Mouse (Mus musculus) liver, embryonic 13.5 days (tissue): Measurements from ENCODE around the gene Bank1. TPM values are rescaled to one million over a fixed set of nuclear protein-coding genes. Genes with fewer than 3 reads are reported as not detected.

Experiments
- ATAC-seq: fragments of 200-750 bp; cut with Nextera tagmentation; 2 replicates; pipeline ENCODE4 v1.8.0; 2017; ENCODE audit warnings: low read depth, mild to moderate bottlenecking, moderate number of reproducible peaks, moderate library complexity
- DNase-seq: peaks from one replicate; pipeline ENCODE4 v3.0.0; 2022
- H3K27ac ChIP-seq: fragments of 300-500 bp; sonication (generic); 2 replicates; pipeline ENCODE4 v1.5.1; 2015; ENCODE audit warnings: moderate library complexity, mild to moderate bottlenecking, inconsistent platforms
- H3K27me3 ChIP-seq: fragments of 300-500 bp; sonication (generic); 2 replicates; pipeline ENCODE4 v1.6.1; 2015; ENCODE audit warnings: mild to moderate bottlenecking, inconsistent platforms
- H3K36me3 ChIP-seq: fragments of 300-500 bp; sonication (generic); 2 replicates; pipeline ENCODE4 v1.6.1; 2015; ENCODE audit warnings: mild to moderate bottlenecking, inconsistent platforms
- H3K4me1 ChIP-seq: fragments of 300-500 bp; sonication (generic); replicated peaks from 2 replicates; pipeline ENCODE4 v1.6.1; 2015; ENCODE audit warnings: inconsistent platforms
- H3K4me2 ChIP-seq: fragments of 300-500 bp; sonication (generic); 2 replicates; pipeline ENCODE4 v1.6.1; 2015; ENCODE audit warnings: inconsistent platforms, mild to moderate bottlenecking, moderate library complexity
- H3K4me3 ChIP-seq: fragments of 300-500 bp; sonication (generic); replicated peaks from 2 replicates; pipeline ENCODE4 v1.5.1; 2015; ENCODE audit warnings: mild to moderate bottlenecking, inconsistent platforms
- H3K9ac ChIP-seq: fragments of 300-500 bp; sonication (generic); 2 replicates; pipeline ENCODE4 v1.6.1; 2015; ENCODE audit warnings: mild to moderate bottlenecking, inconsistent platforms
- H3K9me3 ChIP-seq: fragments of 300-500 bp; sonication (generic); replicated peaks from 2 replicates; pipeline ENCODE4 v1.6.1; 2016; ENCODE audit warnings: inconsistent platforms
- WGBS: fragments of 180-500 bp; shearing (Covaris S2); methylation state at CpG from one replicate; pipeline ENCODE4 v1.1.7; 2015; ENCODE audit not compliant: insufficient replicate concordance; 5-methylcytosine and 5-hydroxymethylcytosine counted together
- polyA plus RNA-seq: library from polyadenylated mRNA; unstranded; fragments of >200 nt; fragmentation: Nextera tagmentation; extraction: Ambion mirVana; gene quantifications from 2 replicates; pipeline ENCODE4 v1.2.1, GENCODE M21; 2015

Gene Bank1
- polyA plus RNA-seq, 1 experiment from 2014 or later = 2.2 TPM

DNA sequence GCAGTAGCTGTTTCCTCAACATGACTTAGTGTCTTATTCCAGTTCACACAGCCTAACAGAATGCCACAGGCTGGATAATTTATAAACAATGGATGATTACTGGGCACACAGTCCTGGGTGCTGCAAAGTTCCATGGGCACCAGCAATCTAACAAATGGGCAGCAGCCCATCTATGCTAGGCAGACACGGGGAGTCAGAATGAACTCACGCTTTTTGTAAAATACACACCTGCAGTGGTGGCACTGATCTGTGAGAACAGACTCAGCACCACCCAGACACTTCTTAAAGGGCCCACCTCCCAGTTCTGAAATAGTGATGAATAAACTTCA lies 159.9 kb downstream of the Bank1 start:
- H3K4me3 ChIP-seq = no peak overlapping the region
- ATAC-seq = no peak
- H3K4me1 ChIP-seq = no peaks in the 10 kb centered on the region
- no peak overlapping the region for H3K4me2 ChIP-seq
- no peaks in the 10 kb centered on the region for H3K27me3 ChIP-seq
- no peaks in the 10 kb centered on the region for H3K9me3 ChIP-seq
- DNase-seq = no peak
- H3K27ac ChIP-seq = no peak overlapping the region
- no peak overlapping the region for H3K9ac ChIP-seq
- no peaks in the 10 kb centered on the region for H3K36me3 ChIP-seq
- WGBS = 73% methylated on average over 2 of the region's 2 CpGs

DNA sequence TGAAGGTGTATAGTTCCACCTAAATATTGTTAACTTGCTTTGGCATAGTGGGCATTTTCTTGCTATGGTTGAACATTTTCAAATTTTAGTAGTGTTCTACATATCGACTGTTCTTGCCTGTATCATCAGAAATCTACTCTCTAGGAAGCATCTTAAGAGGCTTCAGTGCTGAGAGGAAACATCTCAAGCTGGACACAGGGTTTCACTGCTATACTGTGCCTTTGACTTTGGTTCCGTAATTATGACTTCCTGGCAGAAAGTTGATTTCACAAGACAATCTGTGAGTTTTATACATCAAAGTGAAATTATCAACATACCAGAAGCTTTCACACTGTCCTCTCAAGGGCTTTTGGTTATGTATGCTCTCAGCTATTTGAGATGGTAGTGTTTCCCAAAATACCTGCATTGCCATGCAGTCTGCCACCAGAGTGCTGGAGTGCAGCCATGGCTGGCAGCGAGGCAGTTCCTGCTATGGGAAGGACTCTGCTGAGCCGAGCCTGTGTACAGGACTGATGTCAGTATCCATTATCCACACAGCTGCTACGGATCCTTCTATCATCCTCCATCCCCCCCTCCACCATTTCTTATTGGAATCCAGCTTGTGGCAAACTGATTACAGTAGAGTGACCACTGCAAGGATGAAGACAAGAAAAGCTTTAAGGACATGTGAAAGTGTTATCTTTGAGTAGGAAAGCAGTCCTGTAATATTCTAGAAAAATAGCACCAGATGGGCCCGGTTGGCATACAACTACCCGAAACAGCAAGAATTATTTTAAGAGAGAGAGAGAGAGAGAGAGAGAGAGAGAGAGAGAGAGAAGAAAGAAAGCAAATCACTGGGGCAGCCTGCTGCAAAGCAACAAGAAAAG lies 160.5 kb downstream of the Bank1 start:
- no peak for DNase-seq
- no peaks in the 10 kb centered on the region for H3K36me3 ChIP-seq
- 71% methylated on average over 7 of the region's 7 CpGs for WGBS
- H3K9me3 ChIP-seq = no peaks in the 10 kb centered on the region
- no peak overlapping the region for H3K27ac ChIP-seq
- no peak for ATAC-seq
- H3K4me2 ChIP-seq = no peak overlapping the region
- H3K4me1 ChIP-seq = no peaks in the 10 kb centered on the region
- H3K4me3 ChIP-seq = no peak overlapping the region
- no peak overlapping the region for H3K9ac ChIP-seq
- H3K27me3 ChIP-seq = no peaks in the 10 kb centered on the region

DNA sequence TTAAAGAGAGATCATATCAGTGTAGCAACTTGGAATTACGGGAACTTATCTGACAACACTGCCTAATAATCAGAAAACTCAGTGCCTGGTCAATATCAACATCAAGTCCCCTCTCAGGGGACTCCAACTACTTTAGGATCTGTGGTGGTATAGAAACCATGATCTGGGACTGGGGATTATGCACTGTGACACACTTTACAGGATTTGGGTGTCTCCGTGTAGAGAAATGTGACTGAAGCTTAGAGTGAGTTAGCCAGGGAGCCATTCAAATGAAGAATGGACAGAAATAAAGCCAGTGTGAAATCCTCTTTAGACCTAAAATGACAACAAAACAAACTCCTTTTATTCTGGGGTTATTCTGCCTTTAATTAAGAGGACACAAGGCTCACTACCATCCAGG lies 167.8 kb downstream of the Bank1 start:
- no peak overlapping the region for H3K4me3 ChIP-seq
- no peak overlapping the region for H3K9ac ChIP-seq
- no peaks in the 10 kb centered on the region for H3K36me3 ChIP-seq
- ATAC-seq (no peak), DNase-seq (no peak)
- no peak overlapping the region for H3K27ac ChIP-seq
- no peaks in the 10 kb centered on the region for H3K27me3 ChIP-seq
- H3K4me2 ChIP-seq = no peak overlapping the region
- H3K4me1 ChIP-seq = no peaks in the 10 kb centered on the region
- H3K9me3 ChIP-seq = no peaks in the 10 kb centered on the region
- 65% methylated on average over 2 of the region's 2 CpGs for WGBS

- WGBS = 52% methylated on average over 1 of the region's 1 CpGs
- no peaks in the 10 kb centered on the region for H3K27me3 ChIP-seq
- no peaks in the 10 kb centered on the region for H3K9me3 ChIP-seq
- no peak overlapping the region for H3K27ac ChIP-seq
- H3K4me1 ChIP-seq = no peaks in the 10 kb centered on the region
- ATAC-seq (no peak), DNase-seq (no peak)
- H3K4me2 ChIP-seq = no peak overlapping the region
- H3K9ac ChIP-seq = no peak overlapping the region
- H3K4me3 ChIP-seq = no peak overlapping the region
- no peaks in the 10 kb centered on the region for H3K36me3 ChIP-seq
Measured at GRCm38 (mm10) chr3:136155555-136155954, 170.3 kb downstream of the Bank1 start.

DNA sequence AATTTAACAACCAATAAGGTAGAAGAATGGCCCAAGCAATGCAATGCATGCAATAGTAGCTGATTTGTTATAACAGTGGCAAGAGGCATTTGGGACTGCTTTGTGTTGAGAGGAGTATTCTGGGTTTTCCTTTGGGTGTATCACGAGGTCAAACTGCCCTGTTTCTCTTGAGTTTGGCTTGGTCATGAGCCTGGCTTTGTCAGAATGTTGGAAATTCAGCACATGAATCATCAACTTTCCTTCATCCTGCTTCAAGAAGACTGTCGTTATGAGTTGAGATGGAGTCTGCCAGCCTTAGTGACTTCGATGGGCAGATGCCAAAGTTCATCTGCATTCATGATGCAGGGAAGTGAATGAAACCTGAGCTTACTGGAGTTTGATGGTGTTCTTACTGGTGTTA lies 175.0 kb downstream of the Bank1 start:
- 60% methylated on average over 3 of the region's 3 CpGs for WGBS
- ATAC-seq (no peak), DNase-seq (no peak)
- H3K9ac ChIP-seq = no peak overlapping the region
- no peak overlapping the region for H3K4me3 ChIP-seq
- no peaks in the 10 kb centered on the region for H3K36me3 ChIP-seq
- H3K4me1 ChIP-seq = no peaks in the 10 kb centered on the region
- H3K9me3 ChIP-seq = no peaks in the 10 kb centered on the region
- no peak overlapping the region for H3K27ac ChIP-seq
- no peaks in the 10 kb centered on the region for H3K27me3 ChIP-seq
- no peak overlapping the region for H3K4me2 ChIP-seq

GRCm38 (mm10) chr3:136147166-136147565 lies 178.7 kb downstream of the Bank1 start:
- 48% methylated on average over 2 of the region's 2 CpGs for WGBS
- Histone ChIP-seq H3K4me3 (no peak overlapping the region), H3K36me3 (no peaks in the 10 kb centered on the region), H3K27ac (no peak overlapping the region), H3K4me2 (no peak overlapping the region), H3K4me1 (no peaks in the 10 kb centered on the region), H3K9me3 (no peaks in the 10 kb centered on the region), H3K9ac (no peak overlapping the region), H3K27me3 (no peaks in the 10 kb centered on the region)
- DNase-seq (no peak), ATAC-seq (no peak)

DNA sequence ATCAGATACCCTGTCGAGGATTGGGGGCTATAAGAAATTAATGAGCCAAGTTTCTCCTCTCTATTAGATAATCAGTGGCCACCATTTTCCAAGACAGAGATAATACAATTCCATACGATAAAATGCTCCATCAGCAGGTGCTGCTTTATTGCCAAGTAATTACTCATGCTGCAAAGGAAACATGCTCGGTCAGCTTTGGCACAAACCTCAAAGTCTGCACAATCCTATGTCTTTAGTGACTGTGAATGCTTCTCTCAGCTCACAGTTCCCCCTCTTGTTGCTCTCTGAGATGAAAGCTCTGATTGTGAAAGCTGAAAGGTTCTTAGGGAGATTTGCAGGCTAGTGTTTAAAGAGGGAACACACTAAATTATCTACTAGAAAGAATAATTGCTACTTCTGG lies 193.9 kb downstream of the Bank1 start:
- H3K4me3 ChIP-seq = no peak overlapping the region
- H3K4me2 ChIP-seq = no peak overlapping the region
- H3K4me1 ChIP-seq = no peaks in the 10 kb centered on the region
- no peak overlapping the region for H3K27ac ChIP-seq
- 50% methylated on average over 3 of the region's 3 CpGs for WGBS
- no peaks in the 10 kb centered on the region for H3K36me3 ChIP-seq
- H3K9ac ChIP-seq = no peak overlapping the region
- no peaks in the 10 kb centered on the region for H3K27me3 ChIP-seq
- no peak for ATAC-seq
- DNase-seq = no peak
- H3K9me3 ChIP-seq = no peaks in the 10 kb centered on the region

GRCm38 (mm10) chr3:136115478-136116215 lies 210.2 kb downstream of the Bank1 start:
- 61% methylated on average over 5 of the region's 5 CpGs for WGBS
- no peaks in the 10 kb centered on the region for H3K4me1 ChIP-seq
- no peaks in the 10 kb centered on the region for H3K36me3 ChIP-seq
- no peaks in the 10 kb centered on the region for H3K9me3 ChIP-seq
- no peaks in the 10 kb centered on the region for H3K27me3 ChIP-seq
- no peak for ATAC-seq
- no peak overlapping the region for H3K9ac ChIP-seq
- no peak overlapping the region for H3K4me2 ChIP-seq
- DNase-seq = no peak
- H3K27ac ChIP-seq = no peak overlapping the region
- H3K4me3 ChIP-seq = no peak overlapping the region

DNA sequence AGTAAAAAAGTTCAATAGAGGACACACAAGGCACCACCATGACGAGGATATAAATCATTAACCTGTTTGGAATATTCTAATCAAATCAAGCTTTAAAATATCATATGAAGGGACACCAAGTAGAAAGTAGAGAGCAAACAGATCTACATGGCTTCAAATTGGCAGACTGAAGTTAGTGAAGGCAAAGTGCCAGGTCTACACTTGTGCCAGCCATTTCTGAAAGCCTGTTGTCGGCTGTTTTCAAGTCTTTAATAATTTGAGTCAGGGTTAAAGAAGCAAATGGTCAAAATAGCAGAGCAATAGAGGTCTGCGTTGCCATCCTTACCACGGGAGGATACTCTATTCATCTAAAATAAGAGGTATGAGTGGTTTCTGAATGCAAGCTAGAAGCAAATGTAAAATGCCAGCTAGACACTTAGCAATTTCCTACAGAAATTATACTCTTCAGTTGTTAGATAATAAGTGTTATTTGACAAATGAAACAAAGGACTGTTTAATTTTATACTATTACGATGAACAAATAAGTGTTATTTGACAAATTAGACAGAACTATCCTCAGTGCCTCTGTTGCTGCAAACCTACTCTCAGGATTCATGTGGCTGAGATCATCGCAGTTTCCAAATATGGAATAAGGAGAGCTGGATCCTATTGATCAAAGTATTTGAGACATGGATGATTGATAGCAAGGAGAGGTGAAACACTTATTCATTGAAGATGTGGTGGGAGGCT lies 216.3 kb downstream of the Bank1 start:
- Histone ChIP-seq H3K27me3 (no peaks in the 10 kb centered on the region), H3K4me3 (no peak overlapping the region), H3K9me3 (no peaks in the 10 kb centered on the region), H3K4me1 (no peaks in the 10 kb centered on the region), H3K36me3 (no peaks in the 10 kb centered on the region), H3K27ac (no peak overlapping the region), H3K4me2 (no peak overlapping the region), H3K9ac (no peak overlapping the region)
- ATAC-seq (no peak), DNase-seq (no peak)
- WGBS = 68% methylated on average over 6 of the region's 6 CpGs

- Histone ChIP-seq H3K36me3 (no peaks in the 10 kb centered on the region), H3K9me3 (no peaks in the 10 kb centered on the region), H3K4me1 (no peaks in the 10 kb centered on the region), H3K27ac (no peak overlapping the region), H3K9ac (no peak overlapping the region), H3K4me2 (no peak overlapping the region), H3K27me3 (no peaks in the 10 kb centered on the region), H3K4me3 (no peak overlapping the region)
- WGBS = 8% methylated on average over 1 of the region's 1 CpGs
- ATAC-seq (no peak), DNase-seq (no peak)
Measured at GRCm38 (mm10) chr3:136106452-136106851, 219.4 kb downstream of the Bank1 start.

- Histone ChIP-seq H3K4me1 (no peaks in the 10 kb centered on the region), H3K9me3 (no peaks in the 10 kb centered on the region), H3K4me2 (no peak overlapping the region), H3K9ac (no peak overlapping the region), H3K27me3 (no peaks in the 10 kb centered on the region), H3K36me3 (no peaks in the 10 kb centered on the region), H3K27ac (no peak overlapping the region), H3K4me3 (no peak overlapping the region)
- WGBS = 44% methylated on average over 2 of the region's 2 CpGs
- DNase-seq = no peak
- no peak for ATAC-seq
Measured at GRCm38 (mm10) chr3:136103339-136103738, 222.5 kb downstream of the Bank1 start.
